Mouse (Mus musculus): Measurements from ENCODE around the gene Hoxd4. TPM values are rescaled to one million over a fixed set of nuclear protein-coding genes. Genes with fewer than 3 reads are reported as not detected.

Hoxd4 gene
- polyA plus RNA-seq, 1 experiment: 20.3 TPM

DNA sequence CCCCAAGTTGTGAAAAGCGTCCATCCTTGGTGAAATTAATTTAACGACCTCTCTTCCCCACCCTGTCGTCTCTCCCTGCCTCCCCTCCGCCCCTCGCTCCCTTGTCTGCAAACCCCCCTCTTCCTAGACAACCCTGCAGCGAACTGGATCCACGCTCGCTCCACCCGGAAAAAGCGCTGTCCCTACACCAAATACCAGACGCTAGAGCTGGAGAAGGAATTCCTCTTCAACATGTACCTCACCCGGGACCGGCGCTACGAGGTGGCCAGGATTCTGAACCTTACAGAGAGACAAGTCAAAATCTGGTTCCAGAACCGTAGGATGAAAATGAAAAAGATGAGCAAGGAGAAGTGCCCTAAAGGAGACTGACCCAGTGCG is 12.7 kb upstream of the Hoxd4 start:
- H3K27ac ChIP-seq (ENCODE audit: insufficient read depth, low read depth, low read length): peak overlapping the region; percentile 94
- 12% methylated on average over 17 of the region's 17 CpGs for WGBS
- TF ChIP-seq POLR2A (IDR thresholded peaks at IDR 0.05; ENCODE audit: low read depth, low read length) (no peak), CTCF (conservative IDR thresholded peaks at IDR 0.05; ENCODE audit: insufficient read depth, insufficient read length, low read depth, low read length) (no peak)
- no peaks in the 10 kb centered on the region for H3K27me3 ChIP-seq (replicated peaks; ENCODE audit: control insufficient read depth, insufficient read depth, low read length)
- no peaks in the 10 kb centered on the region for H3K36me3 ChIP-seq (ENCODE audit: control insufficient read depth, insufficient read depth, low read length)
- no peaks in the 10 kb centered on the region for H3K4me1 ChIP-seq (ENCODE audit: control insufficient read depth, insufficient read depth, low read length)
- DNase-seq: peak; percentile 46
- peak overlapping the region; percentile 84 for H3K4me3 ChIP-seq (ENCODE audit: insufficient read depth, low read depth, low read length)

DNA sequence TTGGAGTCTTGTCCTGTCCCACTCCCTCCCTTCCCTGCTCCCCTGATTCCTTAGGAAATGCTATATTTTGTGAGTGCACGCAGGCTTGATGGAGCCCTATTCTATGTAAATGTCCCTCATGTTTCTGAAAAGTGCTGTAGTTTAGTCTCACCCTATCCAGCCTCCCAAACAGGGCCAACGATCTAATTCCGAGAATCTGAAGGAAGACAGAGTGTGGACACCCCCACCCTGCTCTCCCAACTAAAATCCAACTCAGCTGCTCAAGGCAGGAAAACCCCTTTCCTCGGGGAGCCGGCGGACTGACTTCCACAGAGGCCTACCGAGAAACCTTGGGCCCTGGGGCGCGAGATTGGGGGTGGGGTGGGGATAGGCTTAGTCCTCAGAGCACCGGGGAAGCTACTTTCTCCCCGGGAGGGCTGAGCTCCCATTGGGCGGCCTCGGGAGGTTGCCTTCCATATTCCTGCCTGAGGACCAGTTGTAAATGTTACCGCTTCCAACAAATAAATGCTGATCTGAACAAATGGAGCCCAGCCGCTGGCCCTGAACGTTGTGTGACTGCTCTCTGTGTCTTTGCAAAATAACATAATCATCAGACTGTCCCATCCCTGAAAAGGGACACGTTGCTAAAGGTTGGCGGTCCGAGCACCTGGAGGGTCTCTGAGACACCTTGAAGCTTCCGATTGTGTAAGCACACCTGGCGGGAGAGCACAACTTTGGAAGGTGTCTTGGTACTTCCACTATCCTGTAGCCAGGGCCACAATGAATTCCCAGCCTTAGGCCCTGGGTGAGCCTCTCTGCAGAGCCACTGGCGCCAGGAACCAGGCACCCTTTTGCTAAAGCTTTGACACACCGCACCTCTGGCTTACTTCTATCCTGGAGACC is 11.8 kb upstream of the Hoxd4 start:
- Histone ChIP-seq H3K36me3 (ENCODE audit: control insufficient read depth, insufficient read depth, low read length) (no peaks in the 10 kb centered on the region), H3K4me3 (ENCODE audit: insufficient read depth, low read depth, low read length) (peak overlapping the region; percentile 84), H3K4me1 (ENCODE audit: control insufficient read depth, insufficient read depth, low read length) (no peaks in the 10 kb centered on the region), H3K27ac (ENCODE audit: insufficient read depth, low read depth, low read length) (peak overlapping the region; percentile 94), H3K27me3 (replicated peaks; ENCODE audit: control insufficient read depth, insufficient read depth, low read length) (no peaks in the 10 kb centered on the region)
- TF ChIP-seq POLR2A (IDR thresholded peaks at IDR 0.05; ENCODE audit: low read depth, low read length) (no peak), CTCF (conservative IDR thresholded peaks at IDR 0.05; ENCODE audit: insufficient read depth, insufficient read length, low read depth, low read length) (no peak)
- WGBS: 39% methylated on average over 23 of the region's 23 CpGs
- no peak for DNase-seq

DNA sequence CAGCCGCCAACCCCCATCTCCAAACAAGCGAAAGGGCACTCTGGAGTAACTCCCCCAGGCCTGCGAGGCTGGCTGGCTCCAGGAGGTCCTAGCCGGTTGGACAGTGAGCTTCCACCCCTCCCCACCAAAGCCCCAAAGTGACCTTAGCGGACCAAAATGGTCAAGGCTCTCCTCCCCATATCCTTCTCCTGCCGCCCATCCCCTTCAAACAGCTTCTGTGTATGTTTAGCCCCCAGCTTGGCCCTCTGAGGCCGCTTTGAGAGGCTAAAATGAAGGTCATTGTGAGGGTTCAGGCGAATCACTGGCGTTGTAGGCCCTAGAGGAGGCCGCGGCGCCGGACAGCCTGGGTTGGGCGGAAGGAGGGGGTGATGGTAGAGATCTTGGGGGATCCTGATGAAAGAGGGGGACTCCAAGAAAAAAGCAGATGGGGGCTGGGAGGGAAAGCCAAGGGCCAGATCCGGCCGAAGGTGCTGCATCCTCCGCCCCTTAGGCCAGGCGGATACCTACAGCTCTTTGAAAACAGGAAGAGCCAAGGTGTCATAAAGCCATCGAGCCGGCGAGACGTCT is 11.1 kb upstream of the Hoxd4 start:
- H3K27ac ChIP-seq (ENCODE audit: insufficient read depth, low read depth, low read length): peak overlapping the region; percentile 94
- H3K4me1 ChIP-seq (ENCODE audit: control insufficient read depth, insufficient read depth, low read length): no peaks in the 10 kb centered on the region
- no peaks in the 10 kb centered on the region for H3K36me3 ChIP-seq (ENCODE audit: control insufficient read depth, insufficient read depth, low read length)
- H3K27me3 ChIP-seq (replicated peaks; ENCODE audit: control insufficient read depth, insufficient read depth, low read length): no peaks in the 10 kb centered on the region
- peak overlapping the region; percentile 84 for H3K4me3 ChIP-seq (ENCODE audit: insufficient read depth, low read depth, low read length)
- TF ChIP-seq CTCF (conservative IDR thresholded peaks at IDR 0.05; ENCODE audit: insufficient read depth, insufficient read length, low read depth, low read length) (no peak), POLR2A (IDR thresholded peaks at IDR 0.05; ENCODE audit: low read depth, low read length) (no peak)
- peak; percentile 75 for DNase-seq
- 48% methylated on average over 22 of the region's 22 CpGs for WGBS

DNA sequence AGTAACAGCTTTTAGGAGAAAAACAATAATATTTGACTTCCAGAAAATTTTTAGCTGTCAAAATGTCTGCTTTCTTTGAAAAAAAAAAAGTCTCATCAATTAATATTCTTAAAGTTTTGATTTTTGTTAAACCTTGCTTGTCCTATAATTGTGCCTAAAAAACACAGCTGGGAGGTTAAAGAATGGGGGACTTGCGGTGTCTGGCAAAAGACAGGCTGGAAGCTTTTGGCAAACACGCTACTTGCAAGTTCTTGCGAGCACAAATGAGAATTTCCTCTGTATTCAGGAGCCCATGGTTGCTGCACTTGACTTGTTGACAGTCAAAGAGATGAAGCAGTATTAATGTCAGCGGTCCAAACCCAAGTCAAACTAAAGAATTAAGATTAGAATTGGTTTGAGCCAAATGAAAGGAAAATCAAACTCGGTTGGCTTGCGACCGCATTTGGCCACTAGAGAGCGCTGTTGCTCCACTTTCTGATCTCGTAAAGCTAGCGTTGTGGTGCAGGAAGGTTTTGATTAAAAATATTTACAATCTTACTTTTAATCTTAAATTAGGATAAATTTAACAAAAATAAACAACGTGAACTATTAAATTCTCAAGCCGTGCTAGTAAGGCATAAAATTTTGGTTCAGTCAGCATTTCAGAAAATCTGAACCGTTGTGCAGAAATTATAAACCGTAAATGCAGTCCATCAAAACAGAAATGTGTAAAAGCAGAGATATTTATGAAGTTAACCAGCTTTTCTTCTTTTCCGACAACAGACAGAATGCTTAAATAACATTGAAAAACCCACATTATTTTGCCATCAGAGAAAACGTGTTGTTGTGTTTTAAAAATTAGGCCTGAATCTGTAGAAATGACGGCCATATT is 9.5 kb upstream of the Hoxd4 start:
- Histone ChIP-seq H3K27ac (ENCODE audit: insufficient read depth, low read depth, low read length) (peak overlapping the region; percentile 90), H3K27me3 (replicated peaks; ENCODE audit: control insufficient read depth, insufficient read depth, low read length) (no peaks in the 10 kb centered on the region), H3K4me1 (ENCODE audit: control insufficient read depth, insufficient read depth, low read length) (no peaks in the 10 kb centered on the region), H3K4me3 (ENCODE audit: insufficient read depth, low read depth, low read length) (peak overlapping the region; percentile 32), H3K36me3 (ENCODE audit: control insufficient read depth, insufficient read depth, low read length) (no peaks in the 10 kb centered on the region)
- WGBS: 20% methylated on average over 17 of the region's 17 CpGs
- TF ChIP-seq POLR2A (IDR thresholded peaks at IDR 0.05; ENCODE audit: low read depth, low read length) (no peak), CTCF (conservative IDR thresholded peaks at IDR 0.05; ENCODE audit: insufficient read depth, insufficient read length, low read depth, low read length) (peak; percentile 89)
- peak; percentile 89 for DNase-seq

DNA sequence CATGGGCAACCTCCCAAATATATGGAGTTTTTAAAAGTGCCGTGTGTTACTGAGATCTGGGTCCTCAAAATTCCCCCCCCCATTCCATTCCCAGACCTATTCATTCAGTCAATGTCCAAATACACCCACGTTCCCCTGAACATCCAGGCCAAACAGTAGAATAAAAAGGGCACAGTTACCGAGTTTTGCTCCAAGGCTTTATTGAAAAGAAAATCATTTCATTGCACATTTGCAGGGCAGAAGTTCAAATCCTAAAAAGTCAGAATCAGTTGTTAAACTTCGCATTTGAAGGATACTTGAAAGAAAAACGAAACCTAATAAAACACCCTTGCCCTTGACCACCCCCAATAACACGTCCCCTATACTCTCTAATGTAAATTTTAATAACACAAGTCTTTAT is 8.9 kb upstream of the Hoxd4 start:
- no peak for DNase-seq
- Histone ChIP-seq H3K27ac (ENCODE audit: insufficient read depth, low read depth, low read length) (peak overlapping the region; percentile 78), H3K4me1 (ENCODE audit: control insufficient read depth, insufficient read depth, low read length) (no peaks in the 10 kb centered on the region), H3K27me3 (replicated peaks; ENCODE audit: control insufficient read depth, insufficient read depth, low read length) (no peaks in the 10 kb centered on the region), H3K4me3 (ENCODE audit: insufficient read depth, low read depth, low read length) (no peak overlapping the region), H3K36me3 (ENCODE audit: control insufficient read depth, insufficient read depth, low read length) (no peaks in the 10 kb centered on the region)
- 63% methylated on average over 6 of the region's 6 CpGs for WGBS
- TF ChIP-seq CTCF (conservative IDR thresholded peaks at IDR 0.05; ENCODE audit: insufficient read depth, insufficient read length, low read depth, low read length) (no peak), POLR2A (IDR thresholded peaks at IDR 0.05; ENCODE audit: low read depth, low read length) (no peak)

DNA sequence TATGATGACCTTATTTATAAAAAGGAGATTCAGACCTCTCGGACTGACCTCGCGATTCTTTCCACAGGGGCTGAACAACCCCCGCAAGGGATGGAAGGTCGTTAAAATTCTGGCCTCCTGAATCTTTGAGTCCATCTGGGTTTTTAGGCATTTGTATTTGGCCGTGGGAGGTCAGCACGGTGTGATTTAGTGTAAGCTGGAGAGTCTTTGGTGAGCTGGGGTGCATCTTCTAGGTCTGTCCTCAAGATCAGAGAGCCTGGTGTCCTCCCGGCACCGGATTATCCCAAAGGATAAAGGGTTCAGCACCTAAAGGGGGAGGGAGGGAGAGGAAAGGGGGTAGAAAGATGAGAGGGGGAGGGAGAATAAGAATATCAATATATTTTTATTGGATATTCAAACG is 8.4 kb upstream of the Hoxd4 start:
- no peaks in the 10 kb centered on the region for H3K36me3 ChIP-seq (ENCODE audit: control insufficient read depth, insufficient read depth, low read length)
- no peak overlapping the region for H3K4me3 ChIP-seq (ENCODE audit: insufficient read depth, low read depth, low read length)
- H3K27ac ChIP-seq (ENCODE audit: insufficient read depth, low read depth, low read length): peak overlapping the region; percentile 97
- H3K4me1 ChIP-seq (ENCODE audit: control insufficient read depth, insufficient read depth, low read length): no peaks in the 10 kb centered on the region
- DNase-seq: no peak
- WGBS: 61% methylated on average over 10 of the region's 10 CpGs
- no peak for TF ChIP-seq POLR2A (IDR thresholded peaks at IDR 0.05; ENCODE audit: low read depth, low read length)
- TF ChIP-seq CTCF (conservative IDR thresholded peaks at IDR 0.05; ENCODE audit: insufficient read depth, insufficient read length, low read depth, low read length): no peak
- H3K27me3 ChIP-seq (replicated peaks; ENCODE audit: control insufficient read depth, insufficient read depth, low read length): no peaks in the 10 kb centered on the region
